In the genomic region with DNA sequence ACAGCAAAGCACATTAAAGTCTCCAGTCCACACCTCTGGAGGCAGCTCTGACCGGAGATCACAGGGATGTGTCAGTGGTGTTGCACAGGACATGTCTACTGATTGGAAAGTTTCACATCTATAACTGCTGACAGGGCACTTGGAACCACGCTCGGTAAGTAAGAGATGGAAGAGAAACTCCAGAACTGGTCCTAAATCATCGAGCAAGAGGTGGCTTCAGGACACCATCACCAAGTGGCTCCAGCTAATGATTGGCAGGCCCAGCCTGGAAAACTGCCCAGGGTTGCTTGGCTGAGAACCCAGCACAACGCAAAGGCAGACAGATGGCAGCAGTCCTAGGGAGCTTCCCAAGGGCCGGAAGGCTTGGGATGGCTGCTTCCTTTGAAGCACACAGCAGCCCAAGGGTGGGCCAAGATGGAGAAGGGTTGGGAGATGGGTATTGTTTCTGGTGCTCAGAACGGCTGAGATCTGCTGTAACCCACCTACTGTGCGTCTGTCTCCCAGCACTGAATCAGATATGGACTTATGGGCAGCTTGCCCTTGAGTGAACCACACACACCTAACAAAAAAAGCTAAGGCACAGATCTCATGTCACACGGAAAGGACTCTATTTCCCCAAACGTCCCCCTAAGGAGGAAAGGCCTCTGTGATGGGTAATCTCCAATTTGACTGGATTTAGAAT, we compare ENCODE assay signal across 9 mouse cellular contexts.
DNase-seq lines count a peak whose midpoint lies in the region; ATAC-seq lines count a peak whose summit lies in the region.
"Had no signal": no experiment of that assay in that cellular context is flagged by ENCODE, and none has a peak within 500 bp of the region (broad histone marks: within the 10 kb centered on the region; RNA-seq: fewer than 3 reads in every experiment).

No protein-coding gene starts in this region.

- H3K27me3 ChIP-seq in kidney, embryonic 15.5 days, result no peaks in the 10 kb centered on the region
- H3K27me3 ChIP-seq: embryonic facial prominence, embryonic 15.5 days had no signal

- H3K4me3 ChIP-seq in kidney, embryonic 15.5 days (replicated peaks), result no peak overlapping the region
- H3K4me3 ChIP-seq: embryonic facial prominence, embryonic 15.5 days had no signal

- H3K27ac ChIP-seq in kidney, embryonic 15.5 days, result no peak overlapping the region
- H3K27ac ChIP-seq: embryonic facial prominence, embryonic 15.5 days had no signal

- H3K9ac ChIP-seq in kidney, embryonic 15.5 days, result no peak overlapping the region
- H3K9ac ChIP-seq: embryonic facial prominence, embryonic 15.5 days had no signal

- H3K4me1 ChIP-seq in kidney, embryonic 15.5 days, result peaks cover 28% of the 10 kb centered on the region

- DNase-seq in kidney, adult 18-20 months, result peak; percentile 89
- peak; percentile 99 for DNase-seq in cerebellum, postnatal 14 days
- peak; percentile 91 to 94 for DNase-seq in heart, adult 9 months (ENCODE audit: low spot score in 2 of 2)
- peak; percentile 53 for DNase-seq in layer of hippocampus, adult 9-10 months (ENCODE audit: low spot score)
- DNase-seq in lung, postnatal 36 days, result peak; percentile 95
- no peak for DNase-seq in thymus, postnatal 36 days
- DNase-seq in spleen, postnatal 36 days (ENCODE audit: low spot score in 2 of 2), result no peak

- no peak for ATAC-seq in kidney, embryonic 15.5 days (replicated peaks; ENCODE audit: low FRiP score)

- no peak overlapping the region for H3K4me2 ChIP-seq in kidney, embryonic 15.5 days
- H3K4me2 ChIP-seq: embryonic facial prominence, embryonic 15.5 days had no signal

- no peaks in the 10 kb centered on the region for H3K36me3 ChIP-seq in kidney, embryonic 15.5 days
- H3K36me3 ChIP-seq: embryonic facial prominence, embryonic 15.5 days had no signal

- no peaks in the 10 kb centered on the region for H3K9me3 ChIP-seq in kidney, embryonic 15.5 days (replicated peaks)
- H3K9me3 ChIP-seq: embryonic facial prominence, embryonic 15.5 days had no signal

- 69% methylated on average over 10 of the region's 10 CpGs for WGBS in kidney, embryonic 15.5 days

Comparison
In these comparisons a context has a peak if more than half of its experiments do, and no peak if none do; other contexts are left out.
1. DNase-seq: peak in kidney, adult 18-20 months (single experiment), cerebellum, postnatal 14 days (2 of 2), heart, adult 9 months (2 of 2), layer of hippocampus, adult 9-10 months (single experiment) and lung, postnatal 36 days (single experiment); none in thymus, postnatal 36 days (0 of 2) and spleen, postnatal 36 days (0 of 2).